Mouse (Mus musculus): ENCODE measurements around the gene Cxcl9. TPM values are rescaled to one million over a fixed set of nuclear protein-coding genes. Genes with fewer than 3 reads are reported as not detected.

Cxcl9 gene
- polyA plus RNA-seq, 1 experiment from 2014 or later: not detected

GRCm38 (mm10) chr5:92304291-92304690 lies 23.6 kb downstream of the Cxcl9 start:
- peaks cover 75% of the 10 kb centered on the region for H3K36me3 ChIP-seq (ENCODE audit: control insufficient read depth, insufficient read depth, low read length)
- 71% methylated on average over 3 of the region's 3 CpGs for WGBS
- H3K4me3 ChIP-seq (ENCODE audit: low read length): no peak overlapping the region
- no peaks in the 10 kb centered on the region for H3K27me3 ChIP-seq (ENCODE audit: control insufficient read depth, insufficient read depth, low read length)
- H3K27ac ChIP-seq (ENCODE audit: low read depth, low read length): no peak overlapping the region
- no peak for ATAC-seq (ENCODE audit: low FRiP score, low TSS enrichment)
- no peaks in the 10 kb centered on the region for H3K9me3 ChIP-seq (ENCODE audit: control insufficient read depth, low read length)
- no peak overlapping the region for H3K9ac ChIP-seq (ENCODE audit: low read depth, low read length)
- H3K4me1 ChIP-seq (ENCODE audit: control insufficient read depth, insufficient read depth, low read length): no peaks in the 10 kb centered on the region
- H3K4me2 ChIP-seq (replicated peaks; ENCODE audit: low read depth, low read length): no peak overlapping the region

GRCm38 (mm10) chr5:92302149-92302840 lies 25.6 kb downstream of the Cxcl9 start:
- no peak overlapping the region for H3K4me2 ChIP-seq (replicated peaks; ENCODE audit: low read depth, low read length)
- no peaks in the 10 kb centered on the region for H3K27me3 ChIP-seq (ENCODE audit: control insufficient read depth, insufficient read depth, low read length)
- H3K9me3 ChIP-seq (ENCODE audit: control insufficient read depth, low read length): no peaks in the 10 kb centered on the region
- H3K27ac ChIP-seq (ENCODE audit: low read depth, low read length): no peak overlapping the region
- H3K4me1 ChIP-seq (ENCODE audit: control insufficient read depth, insufficient read depth, low read length): no peaks in the 10 kb centered on the region
- H3K36me3 ChIP-seq (ENCODE audit: control insufficient read depth, insufficient read depth, low read length): peaks cover 90% of the 10 kb centered on the region
- ATAC-seq (ENCODE audit: low FRiP score, low TSS enrichment): no peak
- 90% methylated on average over 13 of the region's 13 CpGs for WGBS
- no peak overlapping the region for H3K9ac ChIP-seq (ENCODE audit: low read depth, low read length)
- no peak overlapping the region for H3K4me3 ChIP-seq (ENCODE audit: low read length)

- no peak overlapping the region for H3K9ac ChIP-seq (ENCODE audit: low read depth, low read length)
Observed at GRCm38 (mm10) chr5:92294525-92294924, 33.4 kb downstream of the Cxcl9 start.

GRCm38 (mm10) chr5:92291652-92292414 lies 36.0 kb downstream of the Cxcl9 start:
- Histone ChIP-seq H3K4me2 (replicated peaks; ENCODE audit: low read depth, low read length) (no peak overlapping the region), H3K4me1 (ENCODE audit: control insufficient read depth, insufficient read depth, low read length) (no peaks in the 10 kb centered on the region), H3K9ac (ENCODE audit: low read depth, low read length) (no peak overlapping the region), H3K4me3 (ENCODE audit: low read length) (no peak overlapping the region), H3K27me3 (ENCODE audit: control insufficient read depth, insufficient read depth, low read length) (no peaks in the 10 kb centered on the region), H3K9me3 (ENCODE audit: control insufficient read depth, low read length) (no peaks in the 10 kb centered on the region), H3K36me3 (ENCODE audit: control insufficient read depth, insufficient read depth, low read length) (peaks cover 92% of the 10 kb centered on the region), H3K27ac (ENCODE audit: low read depth, low read length) (no peak overlapping the region)
- WGBS: 92% methylated on average over 6 of the region's 6 CpGs
- no peak for ATAC-seq (ENCODE audit: low FRiP score, low TSS enrichment)

More at GRCm38 (mm10) chr5:92294525-92294924, 33.4 kb downstream of the Cxcl9 start:
- no peak overlapping the region for H3K4me3 ChIP-seq (ENCODE audit: low read length)
- H3K36me3 ChIP-seq (ENCODE audit: control insufficient read depth, insufficient read depth, low read length): peaks cover 88% of the 10 kb centered on the region
- no peaks in the 10 kb centered on the region for H3K27me3 ChIP-seq (ENCODE audit: control insufficient read depth, insufficient read depth, low read length)
- ATAC-seq (ENCODE audit: low FRiP score, low TSS enrichment): no peak
- no peak overlapping the region for H3K27ac ChIP-seq (ENCODE audit: low read depth, low read length)
- H3K4me1 ChIP-seq (ENCODE audit: control insufficient read depth, insufficient read depth, low read length): no peaks in the 10 kb centered on the region
- no peaks in the 10 kb centered on the region for H3K9me3 ChIP-seq (ENCODE audit: control insufficient read depth, low read length)
- 91% methylated on average over 2 of the region's 2 CpGs for WGBS
- H3K4me2 ChIP-seq (replicated peaks; ENCODE audit: low read depth, low read length): no peak overlapping the region

- no peak overlapping the region for H3K4me2 ChIP-seq (replicated peaks; ENCODE audit: low read depth, low read length)
- H3K9ac ChIP-seq (ENCODE audit: low read depth, low read length): no peak overlapping the region
- H3K27me3 ChIP-seq (ENCODE audit: control insufficient read depth, insufficient read depth, low read length): no peaks in the 10 kb centered on the region
- peaks cover 77% of the 10 kb centered on the region for H3K36me3 ChIP-seq (ENCODE audit: control insufficient read depth, insufficient read depth, low read length)
- no peak for ATAC-seq (ENCODE audit: low FRiP score, low TSS enrichment)
- no peak overlapping the region for H3K4me3 ChIP-seq (ENCODE audit: low read length)
- H3K4me1 ChIP-seq (ENCODE audit: control insufficient read depth, insufficient read depth, low read length): no peaks in the 10 kb centered on the region
- no peak overlapping the region for H3K27ac ChIP-seq (ENCODE audit: low read depth, low read length)
- no peaks in the 10 kb centered on the region for H3K9me3 ChIP-seq (ENCODE audit: control insufficient read depth, low read length)
- WGBS: 90% methylated on average over 6 of the region's 6 CpGs
Observed at GRCm38 (mm10) chr5:92287840-92288239, 40.0 kb downstream of the Cxcl9 start.

GRCm38 (mm10) chr5:92283107-92283506 lies 44.8 kb downstream of the Cxcl9 start:
- Histone ChIP-seq H3K4me1 (ENCODE audit: control insufficient read depth, insufficient read depth, low read length) (no peaks in the 10 kb centered on the region), H3K27ac (ENCODE audit: low read depth, low read length) (no peak overlapping the region), H3K27me3 (ENCODE audit: control insufficient read depth, insufficient read depth, low read length) (no peaks in the 10 kb centered on the region), H3K4me2 (replicated peaks; ENCODE audit: low read depth, low read length) (no peak overlapping the region), H3K4me3 (ENCODE audit: low read length) (no peak overlapping the region), H3K9me3 (ENCODE audit: control insufficient read depth, low read length) (no peaks in the 10 kb centered on the region), H3K36me3 (ENCODE audit: control insufficient read depth, insufficient read depth, low read length) (peaks cover 34% of the 10 kb centered on the region), H3K9ac (ENCODE audit: low read depth, low read length) (no peak overlapping the region)
- no peak for ATAC-seq (ENCODE audit: low FRiP score, low TSS enrichment)
- 47% methylated on average over 3 of the region's 3 CpGs for WGBS

- Histone ChIP-seq H3K9ac (ENCODE audit: low read depth, low read length) (no peak overlapping the region), H3K36me3 (ENCODE audit: control insufficient read depth, insufficient read depth, low read length) (peaks cover 28% of the 10 kb centered on the region)
- WGBS: 76% methylated on average over 4 of the region's 4 CpGs
Observed at GRCm38 (mm10) chr5:92282571-92282970, 45.3 kb downstream of the Cxcl9 start.

GRCm38 (mm10) chr5:92278942-92279537 lies 48.8 kb downstream of the Cxcl9 start:
- Histone ChIP-seq H3K9me3 (ENCODE audit: control insufficient read depth, low read length) (no peaks in the 10 kb centered on the region), H3K36me3 (ENCODE audit: control insufficient read depth, insufficient read depth, low read length) (no peaks in the 10 kb centered on the region), H3K27ac (ENCODE audit: low read depth, low read length) (no peak overlapping the region), H3K4me1 (ENCODE audit: control insufficient read depth, insufficient read depth, low read length) (no peaks in the 10 kb centered on the region), H3K9ac (ENCODE audit: low read depth, low read length) (no peak overlapping the region), H3K27me3 (ENCODE audit: control insufficient read depth, insufficient read depth, low read length) (no peaks in the 10 kb centered on the region), H3K4me3 (ENCODE audit: low read length) (no peak overlapping the region), H3K4me2 (replicated peaks; ENCODE audit: low read depth, low read length) (no peak overlapping the region)
- ATAC-seq (ENCODE audit: low FRiP score, low TSS enrichment): no peak
- WGBS: 90% methylated on average over 10 of the region's 10 CpGs

More at GRCm38 (mm10) chr5:92282571-92282970, 45.3 kb downstream of the Cxcl9 start:
- ATAC-seq (ENCODE audit: low FRiP score, low TSS enrichment): no peak
- Histone ChIP-seq H3K9me3 (ENCODE audit: control insufficient read depth, low read length) (no peaks in the 10 kb centered on the region), H3K27ac (ENCODE audit: low read depth, low read length) (no peak overlapping the region), H3K27me3 (ENCODE audit: control insufficient read depth, insufficient read depth, low read length) (no peaks in the 10 kb centered on the region), H3K4me2 (replicated peaks; ENCODE audit: low read depth, low read length) (no peak overlapping the region), H3K4me3 (ENCODE audit: low read length) (no peak overlapping the region), H3K4me1 (ENCODE audit: control insufficient read depth, insufficient read depth, low read length) (no peaks in the 10 kb centered on the region)

Data from kidney, embryonic 14.5 days (tissue).